Mouse (Mus musculus) spleen, postnatal 4 days (tissue): ENCODE measurements around the gene Srsf3.
"Not testable (repeated sequence)": the region's sequence is repeated elsewhere in the genome, so short reads cannot be mapped to it uniquely, and the experiment has no call there.

Experiments used
- DNase-seq, 2 experiments: peaks; one replicate each; pipeline ENCODE4 v3.0.0; 2022; ENCODE audit warnings: low spot score in 2 of 2

Gene Srsf3

GRCm38 (mm10) chr17:29063121-29063987 lies 30.9 kb downstream of the Srsf3 start:
- no peak for DNase-seq

GRCm38 (mm10) chr17:29063988-29064285 lies 31.5 kb downstream of the Srsf3 start:
- DNase-seq = no peak

DNA sequence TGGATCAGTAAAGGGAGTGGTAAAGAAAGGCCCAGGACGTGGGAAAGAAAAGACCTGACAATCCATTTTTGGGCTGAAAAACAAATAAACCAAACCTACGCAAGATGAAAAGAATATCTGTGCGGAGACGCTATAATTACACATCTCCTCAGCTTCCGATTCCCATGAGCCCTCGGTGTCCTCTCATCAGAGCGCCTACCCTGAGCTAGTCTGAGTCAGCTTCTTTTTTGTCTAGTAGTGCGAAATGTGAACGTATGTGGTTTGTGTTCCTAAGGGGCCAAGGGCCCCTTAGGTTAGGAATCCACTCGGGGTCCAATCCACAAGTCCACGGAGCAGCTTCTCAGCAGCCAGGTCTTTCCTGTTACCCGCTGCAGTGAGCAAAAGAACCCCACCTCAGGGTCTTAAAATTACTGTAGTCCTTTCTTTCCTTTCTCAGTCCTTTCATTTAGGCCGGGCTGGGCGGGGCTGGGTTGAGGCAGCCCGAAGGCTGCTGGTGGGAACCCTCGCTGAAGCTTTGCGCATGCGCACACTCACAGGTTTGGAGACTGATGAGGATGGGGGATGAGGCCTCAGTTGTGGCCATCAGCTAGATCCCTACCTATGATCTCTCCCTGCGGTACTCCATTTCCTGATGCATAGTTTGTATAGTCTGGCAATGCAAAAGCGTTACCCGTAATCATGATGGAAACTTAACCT lies 33.0 kb downstream of the Srsf3 start:
- no peak for DNase-seq

DNA sequence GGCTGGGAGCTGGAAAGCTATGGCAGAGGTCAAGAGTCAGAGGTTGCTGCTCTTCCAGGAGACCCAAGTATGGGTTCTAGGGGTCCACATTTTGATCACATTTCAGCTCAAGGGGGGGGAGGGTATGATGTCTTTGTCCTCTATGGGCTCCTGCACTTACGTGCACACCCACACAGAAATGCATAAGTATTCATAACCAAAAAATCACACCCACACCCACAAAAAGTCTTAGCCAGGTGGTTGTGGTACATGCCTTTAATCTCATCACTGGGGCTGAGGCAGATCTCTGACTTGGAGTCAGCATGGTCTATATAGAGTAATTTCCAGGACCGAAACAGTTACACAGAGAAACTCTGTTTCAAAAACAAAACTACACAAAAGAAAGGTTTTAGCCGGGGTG lies 33.5 kb downstream of the Srsf3 start:
- no peak for DNase-seq

GRCm38 (mm10) chr17:29067416-29067815 lies 35.0 kb downstream of the Srsf3 start:
- not testable (repeated sequence) for DNase-seq

DNA sequence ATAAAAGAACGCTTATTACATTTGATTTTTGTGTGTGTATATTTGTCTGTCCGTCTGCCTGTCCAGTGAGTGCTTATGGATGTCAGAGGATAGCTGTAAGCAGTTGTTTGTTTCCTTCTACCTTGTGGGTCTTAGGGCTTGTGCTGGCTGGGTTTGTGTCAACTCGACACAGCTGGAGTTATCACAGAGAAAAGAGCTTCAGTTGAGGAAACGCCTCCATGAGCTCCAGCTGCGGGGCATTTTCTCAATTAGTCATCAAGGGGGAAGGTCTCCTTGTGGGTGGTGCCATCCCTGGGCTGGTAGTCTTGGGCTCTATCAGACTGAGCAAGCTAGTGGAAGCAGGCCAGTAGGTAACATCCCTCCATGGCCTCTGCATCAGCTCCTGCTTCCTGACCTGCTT lies 35.4 kb downstream of the Srsf3 start:
- no peak for DNase-seq

- DNase-seq = no peak
Observed at GRCm38 (mm10) chr17:29069063-29069462, 36.6 kb downstream of the Srsf3 start.

DNA sequence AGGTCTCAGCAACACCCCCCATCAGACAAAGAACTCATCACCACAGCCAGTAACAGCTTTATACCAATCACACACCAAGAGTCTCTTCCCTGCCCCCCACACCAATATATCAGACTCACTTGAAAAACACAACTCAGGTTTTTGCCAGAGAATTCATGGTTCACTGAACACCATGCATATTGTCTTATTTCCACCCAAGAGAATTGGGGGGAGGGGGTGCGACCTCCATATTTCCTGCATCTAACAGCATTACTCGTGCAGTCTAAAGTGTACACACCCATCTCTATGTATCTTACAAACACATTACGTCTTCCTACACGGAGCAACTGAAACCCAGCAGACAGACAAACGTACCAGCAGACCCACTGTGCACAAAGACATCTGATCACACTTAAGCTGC lies 39.4 kb downstream of the Srsf3 start:
- no peak for DNase-seq

- DNase-seq = no peak
Observed at GRCm38 (mm10) chr17:29072701-29073307, 40.4 kb downstream of the Srsf3 start.

DNA sequence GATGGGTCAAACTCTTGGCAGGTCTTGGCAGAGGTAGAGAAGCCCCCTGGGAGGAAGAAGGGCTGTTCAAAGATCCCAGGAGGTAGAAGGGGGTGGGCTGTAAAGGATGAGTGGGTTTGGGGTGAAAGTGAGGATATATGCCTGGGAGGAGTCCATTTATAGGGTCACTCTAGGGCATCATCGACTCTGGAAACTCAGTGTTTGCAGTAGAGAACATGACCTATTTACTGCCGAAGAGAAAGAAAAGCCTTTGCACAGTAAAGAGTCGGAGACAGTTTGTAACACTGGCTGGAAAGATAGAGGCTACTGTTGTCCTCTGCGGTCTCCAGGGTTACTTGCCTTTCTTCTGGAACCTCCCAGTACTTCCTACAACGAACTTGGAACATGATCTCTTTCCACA lies 40.9 kb downstream of the Srsf3 start:
- no peak for DNase-seq

DNA sequence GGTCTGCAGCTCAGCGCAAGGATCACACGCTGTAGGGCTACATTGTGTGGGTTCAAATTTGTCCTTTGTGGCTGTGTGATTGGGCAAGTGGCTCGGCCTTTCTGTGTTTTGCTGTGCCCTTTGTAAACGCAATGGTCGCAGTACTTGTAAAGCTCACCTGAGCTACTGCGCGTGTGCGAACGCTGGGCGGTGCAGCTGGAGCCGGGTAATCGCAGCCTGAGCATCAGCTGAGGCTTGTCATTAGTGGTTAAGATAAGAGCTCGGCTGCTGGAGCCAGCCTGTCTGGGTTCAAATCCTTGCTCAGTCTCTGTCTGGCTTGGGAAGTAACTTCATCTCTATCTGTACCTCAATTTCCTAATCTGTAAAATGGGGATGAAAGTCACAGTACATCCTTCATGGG lies 41.7 kb downstream of the Srsf3 start:
- DNase-seq = no peak

GRCm38 (mm10) chr17:29076235-29076634 lies 43.8 kb downstream of the Srsf3 start:
- DNase-seq = no peak

GRCm38 (mm10) chr17:29077786-29078509 lies 45.5 kb downstream of the Srsf3 start:
- no peak for DNase-seq

GRCm38 (mm10) chr17:29078519-29079383 lies 46.3 kb downstream of the Srsf3 start:
- no peak for DNase-seq

DNA sequence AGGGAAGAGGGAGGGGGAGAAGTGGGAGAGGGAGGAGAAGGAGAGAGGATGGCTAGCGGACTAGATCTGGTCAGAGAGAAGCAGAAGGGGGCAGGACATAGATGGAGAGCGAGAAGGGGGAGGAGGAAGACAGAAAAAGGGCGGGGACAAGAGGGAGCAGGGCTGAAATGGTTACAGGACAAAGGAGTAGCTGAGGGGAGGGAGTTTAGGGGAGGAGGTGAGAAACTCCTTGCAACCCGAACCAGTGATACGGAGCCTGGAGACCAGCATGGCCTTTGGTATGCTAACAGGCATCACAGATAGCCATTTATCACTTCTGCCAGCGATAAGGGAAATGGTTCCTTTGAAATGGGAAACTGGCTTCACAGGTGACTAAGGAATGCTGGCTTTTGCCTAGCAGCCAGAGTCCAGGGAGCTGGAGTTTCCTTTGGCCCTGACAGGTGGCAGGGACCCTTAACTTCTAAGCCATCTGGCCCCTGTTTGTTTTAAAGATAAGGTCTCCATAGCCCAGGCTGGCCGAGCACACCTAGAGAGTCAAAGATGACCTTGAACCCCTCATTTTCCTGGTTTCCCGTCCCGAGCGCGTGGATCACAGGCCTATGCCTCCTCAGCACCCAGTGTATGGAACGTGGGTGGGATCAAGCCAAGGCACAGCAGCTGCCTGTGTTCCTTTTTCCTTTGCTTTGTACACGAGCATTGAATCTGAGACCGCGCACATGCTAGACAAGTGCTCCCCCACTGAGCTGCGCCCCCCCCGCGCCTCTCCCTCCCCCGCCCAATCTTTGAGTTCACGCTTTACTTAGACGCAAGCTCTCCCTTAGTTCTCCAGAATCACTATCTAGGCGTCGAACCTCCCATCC lies 48.6 kb downstream of the Srsf3 start:
- DNase-seq = no peak

DNA sequence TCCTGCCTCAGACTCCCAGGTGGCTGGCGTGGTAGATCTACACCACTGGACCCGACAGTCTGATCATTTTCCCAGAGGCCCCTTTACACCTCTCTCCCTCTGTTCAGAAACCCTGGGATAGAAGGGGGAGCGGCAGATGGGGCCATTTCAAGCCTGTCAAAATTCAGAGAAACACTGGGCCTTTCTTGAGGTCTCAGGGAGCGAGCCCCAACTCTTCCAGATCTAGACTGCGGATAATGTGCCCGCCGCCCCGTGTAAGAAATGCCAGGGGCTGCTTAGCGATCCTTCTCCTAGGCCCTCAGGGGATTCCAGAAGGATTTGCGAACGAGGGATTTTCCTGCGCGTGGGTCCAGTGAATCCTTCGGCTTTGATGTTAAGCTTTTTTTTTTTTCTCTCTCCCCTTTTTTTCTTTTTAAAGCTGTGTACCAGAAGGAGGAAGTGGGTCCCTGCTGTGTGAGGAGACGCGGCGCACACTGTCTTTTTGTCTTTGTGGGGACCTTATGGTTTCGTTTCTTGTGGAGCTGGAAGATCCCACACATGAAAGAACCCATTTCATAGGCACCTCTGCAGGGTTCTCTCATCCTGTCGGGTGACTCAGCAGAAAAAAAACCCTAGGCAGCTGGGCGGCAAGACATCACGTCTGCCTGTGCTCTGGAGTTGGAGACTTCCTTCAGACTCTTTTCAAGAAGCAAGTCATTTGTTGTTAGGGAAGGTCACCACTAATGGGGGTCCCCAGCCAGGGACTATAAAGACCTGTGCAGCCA lies 49.4 kb downstream of the Srsf3 start:
- DNase-seq = no peak

- no peak for DNase-seq
Observed at GRCm38 (mm10) chr17:29083586-29083985, 51.2 kb downstream of the Srsf3 start.

DNA sequence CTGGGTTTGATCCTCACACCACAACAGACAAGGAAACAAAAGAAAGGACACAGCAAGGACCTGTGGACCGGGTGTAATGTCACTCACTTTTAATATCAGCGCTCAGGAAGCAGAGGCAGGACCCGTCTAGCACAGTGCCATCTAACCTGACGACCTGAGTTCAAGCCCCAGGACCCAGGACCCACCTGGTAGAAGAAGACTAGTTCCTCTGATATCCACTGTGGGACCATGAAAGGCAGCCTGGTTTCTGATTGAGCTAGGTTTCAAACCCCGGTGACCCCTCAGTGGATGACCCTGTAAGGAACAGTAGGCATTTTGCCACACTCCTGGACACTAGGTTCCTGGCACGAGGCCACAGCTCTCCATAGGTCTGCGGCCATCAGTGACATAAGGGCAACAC lies 52.2 kb downstream of the Srsf3 start:
- peak in 1 of 2 experiments; percentile 57 for DNase-seq

GRCm38 (mm10) chr17:29085266-29085665 lies 52.8 kb downstream of the Srsf3 start:
- DNase-seq = peak in 1 of 2 experiments; percentile 55

DNA sequence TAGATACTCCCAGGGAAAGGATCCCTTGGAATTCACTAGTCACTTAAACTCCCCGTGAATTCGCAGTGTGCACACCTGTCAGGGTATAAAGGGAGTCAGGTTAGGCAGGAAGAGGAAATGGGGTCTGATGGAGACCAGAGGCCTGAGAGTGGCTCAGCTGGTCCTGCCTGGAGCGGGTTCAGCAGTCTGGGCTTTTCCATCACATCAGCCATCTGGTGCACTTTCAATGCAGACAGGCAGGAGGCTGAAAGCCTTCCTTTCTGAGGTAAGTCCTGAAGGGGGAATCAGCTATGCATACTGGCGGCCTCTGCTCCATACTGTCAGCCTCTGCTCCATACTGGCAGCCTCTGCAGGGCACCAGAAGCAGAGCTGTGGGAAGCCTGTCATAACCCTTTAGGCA lies 54.5 kb downstream of the Srsf3 start:
- peak in 1 of 2 experiments; percentile 48 for DNase-seq
